9 mouse cellular contexts compared by ENCODE assay signal in the genomic region with DNA sequence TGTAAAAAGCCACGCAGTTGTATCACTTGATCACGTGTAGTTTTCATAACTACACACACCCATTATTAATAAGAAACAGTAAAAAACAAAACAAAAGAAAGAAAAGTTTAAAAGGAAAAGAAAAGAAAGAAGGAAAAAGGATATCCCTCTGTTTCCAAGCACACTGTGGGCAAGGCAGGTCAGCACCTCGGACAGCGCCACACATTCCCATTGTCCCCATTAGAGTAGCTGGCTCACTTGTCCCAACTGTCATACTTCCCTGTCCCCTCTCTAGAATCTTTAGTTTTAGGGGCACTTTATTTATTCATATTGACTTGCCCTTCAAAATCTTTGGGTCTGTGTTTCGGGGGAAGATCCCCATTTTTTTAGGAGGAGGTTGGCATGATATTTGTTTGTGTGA. TPM values are rescaled to one million over a fixed set of nuclear protein-coding genes. Genes with fewer than 3 reads are reported as not detected.
DNase-seq lines count a peak whose midpoint lies in the region; ATAC-seq and TF ChIP-seq lines count a peak whose summit lies in the region.
"Had no signal": no experiment of that assay in that cellular context is flagged by ENCODE, and none has a peak within 500 bp of the region (broad histone marks: within the 10 kb centered on the region; RNA-seq: fewer than 3 reads in every experiment).

No protein-coding gene starts in this region.

- no peak overlapping the region for H3K4me3 ChIP-seq in forebrain, embryonic 10.5 days
- no peak overlapping the region for H3K4me3 ChIP-seq in forebrain, embryonic 14.5 days (ENCODE audit: low read depth, low read length)
- no peak overlapping the region for H3K4me3 ChIP-seq in lung, adult 2 months (replicated peaks; ENCODE audit: extremely low read depth, low read depth, low read length)
- no peak overlapping the region for H3K4me3 ChIP-seq in embryonic facial prominence, embryonic 10.5 days
- no peak overlapping the region for H3K4me3 ChIP-seq in myocyte
- H3K4me3 ChIP-seq: limb, embryonic 12.5 days had no signal

- no peaks in the 10 kb centered on the region for H3K9me3 ChIP-seq in forebrain, embryonic 10.5 days
- H3K9me3 ChIP-seq in forebrain, embryonic 14.5 days (replicated peaks; ENCODE audit: control insufficient read depth, low read length), result no peaks in the 10 kb centered on the region
- no peaks in the 10 kb centered on the region for H3K9me3 ChIP-seq in embryonic facial prominence, embryonic 10.5 days
- H3K9me3 ChIP-seq: limb, embryonic 12.5 days had no signal

- no peaks in the 10 kb centered on the region for H3K27me3 ChIP-seq in forebrain, embryonic 10.5 days (ENCODE audit: poor library complexity, severe bottlenecking)
- no peaks in the 10 kb centered on the region for H3K27me3 ChIP-seq in forebrain, embryonic 14.5 days (replicated peaks; ENCODE audit: control insufficient read depth, insufficient read depth, low read length)
- H3K27me3 ChIP-seq in embryonic facial prominence, embryonic 10.5 days (replicated peaks; ENCODE audit: low read depth, poor library complexity, severe bottlenecking), result no peaks in the 10 kb centered on the region
- H3K27me3 ChIP-seq in myocyte (ENCODE audit: control insufficient read depth, insufficient read depth, insufficient read length), result no peaks in the 10 kb centered on the region
- H3K27me3 ChIP-seq: limb, embryonic 12.5 days had no signal

- peak; percentile 55 for DNase-seq in forebrain, embryonic 10.5 days (ENCODE audit: extremely low spot score, low spot score)
- DNase-seq in forebrain, embryonic 14.5 days (ENCODE audit: low spot score), result no peak
- peak; percentile 3 for DNase-seq in lung, adult 2 months
- DNase-seq in lung, postnatal 25 days (ENCODE audit: low spot score), result no peak
- DNase-seq in embryonic facial prominence, embryonic 10.5 days (ENCODE audit: low spot score), result peak; percentile 79
- DNase-seq in spleen, postnatal 4 days (ENCODE audit: low spot score in 2 of 2), result no peak
- no peak for DNase-seq in thymus, postnatal 0 days (ENCODE audit: low spot score)

- no peaks in the 10 kb centered on the region for H3K36me3 ChIP-seq in forebrain, embryonic 10.5 days (replicated peaks)
- no peaks in the 10 kb centered on the region for H3K36me3 ChIP-seq in forebrain, embryonic 14.5 days (ENCODE audit: control insufficient read depth, insufficient read depth, low read length)
- H3K36me3 ChIP-seq in embryonic facial prominence, embryonic 10.5 days (replicated peaks), result no peaks in the 10 kb centered on the region
- H3K36me3 ChIP-seq in myocyte (ENCODE audit: control insufficient read depth, insufficient read depth), result no peaks in the 10 kb centered on the region
- H3K36me3 ChIP-seq: limb, embryonic 12.5 days had no signal

- TF ChIP-seq POLR2A in lung, adult 2 months (IDR thresholded peaks at IDR 0.05; ENCODE audit: borderline replicate concordance, extremely low read depth, low read depth, low read length), result no peak
- TF ChIP-seq POLR2A in myocyte (IDR thresholded peaks at IDR 0.05; ENCODE audit: insufficient read length, low read depth), result no peak

- no peak for TF ChIP-seq CTCF in lung, adult 2 months (IDR thresholded peaks at IDR 0.05; ENCODE audit: insufficient read depth, low read length)

- no peaks in the 10 kb centered on the region for H3K79me2 ChIP-seq in myocyte (ENCODE audit: control insufficient read depth, insufficient read depth)

- no peak overlapping the region for H3ac ChIP-seq in myocyte (ENCODE audit: control insufficient read depth, insufficient read length)

- H3K9ac ChIP-seq in forebrain, embryonic 14.5 days (ENCODE audit: low read length), result no peak overlapping the region
- H3K9ac ChIP-seq: limb, embryonic 12.5 days had no signal

- H3K4me1 ChIP-seq in forebrain, embryonic 10.5 days, result no peaks in the 10 kb centered on the region
- no peaks in the 10 kb centered on the region for H3K4me1 ChIP-seq in forebrain, embryonic 14.5 days (ENCODE audit: control insufficient read depth, insufficient read depth, low read length)
- no peaks in the 10 kb centered on the region for H3K4me1 ChIP-seq in lung, adult 2 months (ENCODE audit: control insufficient read depth, insufficient read depth, low read length)
- no peaks in the 10 kb centered on the region for H3K4me1 ChIP-seq in embryonic facial prominence, embryonic 10.5 days
- H3K4me1 ChIP-seq: limb, embryonic 12.5 days had no signal

- H3K27ac ChIP-seq in forebrain, embryonic 10.5 days, result no peak overlapping the region
- H3K27ac ChIP-seq in forebrain, embryonic 14.5 days (ENCODE audit: low read depth, low read length), result no peak overlapping the region
- no peak overlapping the region for H3K27ac ChIP-seq in embryonic facial prominence, embryonic 10.5 days (replicated peaks)
- H3K27ac ChIP-seq: limb, embryonic 12.5 days had no signal

- H3K4me2 ChIP-seq in forebrain, embryonic 14.5 days (ENCODE audit: low read length), result no peak overlapping the region
- no peak overlapping the region for H3K4me2 ChIP-seq in myocyte (ENCODE audit: low read depth)
- H3K4me2 ChIP-seq: limb, embryonic 12.5 days had no signal

- no peak for ATAC-seq in forebrain, embryonic 14.5 days

- WGBS in forebrain, embryonic 10.5 days, result 29% methylated on average over 5 of the region's 5 CpGs
- WGBS in forebrain, embryonic 14.5 days, result 25% methylated on average over 5 of the region's 5 CpGs
- 21% methylated on average over 5 of the region's 5 CpGs for WGBS in lung, adult 2 months
- 22% methylated on average over 5 of the region's 5 CpGs for WGBS in embryonic facial prominence, embryonic 10.5 days

TF ChIP-seq in myocyte, 11 proteins besides CTCF, POLR2A, EP300 and RAD21:
- no peak for TF ChIP-seq E2F4 (IDR thresholded peaks at IDR 0.05; ENCODE audit: insufficient read depth)
- no peak for TF ChIP-seq TCF3 (IDR thresholded peaks at IDR 0.05; ENCODE audit: insufficient read length, low read depth)
- no peak for TF ChIP-seq SRF (IDR thresholded peaks at IDR 0.05; ENCODE audit: control insufficient read depth, insufficient read length, low read depth)
- no peak for TF ChIP-seq MAX (IDR thresholded peaks at IDR 0.05; ENCODE audit: low read depth)
- TF ChIP-seq REST (IDR thresholded peaks at IDR 0.05; ENCODE audit: insufficient read depth, insufficient read length), result peak; percentile 96

RNA-seq across cellular contexts. Expression of a gene that starts 47.4 kb away (rescaled TPM):
- polyA plus RNA-seq in forebrain, embryonic 10.5 days (2016; fragmentation: Nextera tagmentation; extraction: Ambion mirVana), result 0.06 and 0.24 TPM in 2 replicates
- polyA plus RNA-seq in forebrain, embryonic 14.5 days (2014; fragmentation: Nextera tagmentation; extraction: Ambion mirVana), result 1.1 and 1.9 TPM in 2 replicates
- polyA plus RNA-seq in lung, adult 2 months (2012; rRNA removed), result 0.13 and 0.15 TPM in 2 replicates
- 0.20 and 0.31 TPM in 2 replicates for polyA plus RNA-seq in embryonic facial prominence, embryonic 10.5 days (2016; fragmentation: Nextera tagmentation; extraction: Ambion mirVana)
- polyA plus RNA-seq in myocyte (2012; fragmentation: generic; extraction: Trizol), result not detected
- polyA plus RNA-seq in thymus, postnatal 0 days (2015; fragmentation: Nextera tagmentation; extraction: Ambion mirVana), result 0.05 and 0.08 TPM in 2 replicates

Comparison
In these comparisons a context has a peak if more than half of its experiments do, and no peak if none do; other contexts are left out.
1. DNase-seq: peak in forebrain, embryonic 10.5 days (single experiment), lung, adult 2 months (single experiment) and embryonic facial prominence, embryonic 10.5 days (single experiment); none in forebrain, embryonic 14.5 days (single experiment), lung, postnatal 25 days (single experiment), spleen, postnatal 4 days (0 of 2) and thymus, postnatal 0 days (single experiment).